Mouse (Mus musculus) heart, embryonic 11.5 days (tissue): ENCODE measurements around the gene Sympk. TPM values are rescaled to one million over a fixed set of nuclear protein-coding genes. Genes with fewer than 3 reads are reported as not detected.

Experiments
- ATAC-seq: fragments of 200-750 bp; cut with Nextera tagmentation; replicated peaks from 2 replicates; pipeline ENCODE4 v1.8.0; 2017; ENCODE audit warnings: moderate library complexity; ENCODE audit not compliant: insufficient number of reproducible peaks, low FRiP score, low TSS enrichment
- H3K27ac ChIP-seq: fragments of 300-500 bp; sonication (generic); 2 replicates; pipeline ENCODE4 v1.5.1; 2014; ENCODE audit warnings: mild to moderate bottlenecking, low read depth, low read length
- H3K27me3 ChIP-seq: fragments of 300-500 bp; sonication (generic); 2 replicates; pipeline ENCODE4 v1.6.1; 2014; ENCODE audit warnings: mild to moderate bottlenecking, low read length, mixed read lengths; ENCODE audit not compliant: control insufficient read depth, insufficient read depth
- H3K36me3 ChIP-seq: fragments of 300-500 bp; sonication (generic); 2 replicates; pipeline ENCODE4 v1.6.1; 2014; ENCODE audit warnings: mild to moderate bottlenecking, low read length, moderate library complexity, mixed read lengths; ENCODE audit not compliant: control insufficient read depth, insufficient read depth
- H3K4me1 ChIP-seq: fragments of 300-500 bp; sonication (generic); 2 replicates; pipeline ENCODE4 v1.6.1; 2014; ENCODE audit warnings: low read length; ENCODE audit not compliant: control insufficient read depth, insufficient read depth
- H3K4me2 ChIP-seq: fragments of 300-500 bp; sonication (generic); 2 replicates; pipeline ENCODE4 v1.6.1; 2014; ENCODE audit warnings: mild to moderate bottlenecking, moderate library complexity
- H3K4me3 ChIP-seq: fragments of 300-500 bp; sonication (generic); 2 replicates; pipeline ENCODE4 v1.5.1; 2014; ENCODE audit warnings: low read depth, low read length
- H3K9ac ChIP-seq: fragments of 300-500 bp; sonication (generic); 2 replicates; pipeline ENCODE4 v1.6.1; 2014; ENCODE audit warnings: mild to moderate bottlenecking, low read depth, low read length, moderate library complexity
- H3K9me3 ChIP-seq: fragments of 300-500 bp; sonication (generic); replicated peaks from 2 replicates; pipeline ENCODE4 v1.6.1; 2016; ENCODE audit warnings: low read length; ENCODE audit not compliant: control insufficient read depth
- WGBS: fragments of 180-500 bp; shearing (Covaris S2); extraction: QIAGEN DNeasy Blood & Tissue Kit; methylation state at CpG from one replicate; pipeline ENCODE4 v1.1.7; 2014; ENCODE audit not compliant: insufficient replicate concordance; 5-methylcytosine and 5-hydroxymethylcytosine counted together
- polyA plus RNA-seq: library from polyadenylated mRNA; unstranded; fragments of >200 nt; fragmentation: Nextera tagmentation; extraction: Ambion mirVana; gene quantifications from 2 replicates; pipeline ENCODE4 v1.2.1, GENCODE M21; 2014

The Sympk gene
- polyA plus RNA-seq, 1 experiment from 2014 or later, result 17.6 TPM

DNA sequence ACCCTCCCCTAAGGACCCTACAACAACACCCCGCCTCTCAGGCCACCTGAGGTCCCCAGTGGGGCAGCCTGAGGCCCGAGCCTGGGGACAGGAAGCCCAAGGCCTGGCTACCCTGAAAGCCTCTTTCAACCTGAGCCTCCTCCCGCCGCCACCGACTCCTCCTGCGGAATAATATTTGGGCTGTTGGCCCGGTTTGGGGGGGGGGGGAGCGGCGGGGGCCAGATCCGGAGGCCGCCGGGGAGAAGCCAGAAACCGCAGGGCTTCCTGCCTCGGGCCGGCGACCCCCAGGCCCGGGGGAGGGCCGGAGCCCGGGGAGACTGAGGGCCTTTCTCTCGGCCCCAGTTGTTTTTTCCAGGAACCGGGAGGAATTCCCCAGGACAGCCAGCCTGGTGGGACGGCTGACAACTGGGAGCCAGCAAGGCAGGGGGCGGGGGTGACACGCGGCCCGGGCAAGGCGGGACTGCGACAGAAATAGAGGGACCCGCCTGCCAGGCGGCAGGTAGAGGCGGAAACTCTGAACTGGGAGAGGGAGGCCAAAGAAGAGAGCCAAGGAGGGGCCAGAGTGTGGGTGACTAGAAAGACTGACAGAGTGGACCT is 12.1 kb upstream of the Sympk start:
- H3K4me3 ChIP-seq, result peak overlapping the region; percentile 37
- peak; percentile 44; the same call in 1 of the 2 replicates for ATAC-seq
- WGBS, result 2% methylated on average over 31 of the region's 31 CpGs
- peak overlapping the region; percentile 84 for H3K4me2 ChIP-seq
- H3K9me3 ChIP-seq, result no peaks in the 10 kb centered on the region
- H3K9ac ChIP-seq, result peak overlapping the region; percentile 75
- peak overlapping the region; percentile 50 for H3K27ac ChIP-seq
- H3K4me1 ChIP-seq, result peaks cover 9% of the 10 kb centered on the region
- no peaks in the 10 kb centered on the region for H3K36me3 ChIP-seq
- H3K27me3 ChIP-seq, result no peaks in the 10 kb centered on the region

DNA sequence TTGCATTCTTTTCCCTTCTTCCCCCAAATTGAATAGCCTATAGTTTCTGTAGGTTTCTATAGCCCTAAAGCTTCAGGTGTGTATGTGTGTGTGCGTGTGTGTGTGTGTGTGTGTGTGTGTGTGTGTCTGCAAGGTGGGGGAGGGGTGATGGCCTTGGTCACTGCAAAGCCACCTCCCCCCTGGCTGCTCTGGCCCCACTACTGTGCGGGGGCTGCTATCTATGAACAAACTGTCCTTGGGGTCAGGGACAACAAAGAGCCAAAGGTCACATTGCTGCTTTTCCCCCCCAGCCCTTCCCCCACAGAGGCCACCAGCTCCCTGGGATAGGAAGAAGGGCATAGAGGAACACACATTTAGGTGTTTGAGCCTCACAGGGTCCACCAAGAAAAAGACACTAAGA is 11.3 kb upstream of the Sympk start:
- Histone ChIP-seq H3K4me1 (peaks cover 9% of the 10 kb centered on the region), H3K4me2 (peak overlapping the region; percentile 84; the same call in 1 of the 2 replicates), H3K27ac (no peak overlapping the region), H3K9me3 (no peaks in the 10 kb centered on the region), H3K9ac (no peak overlapping the region), H3K36me3 (no peaks in the 10 kb centered on the region), H3K27me3 (no peaks in the 10 kb centered on the region), H3K4me3 (no peak overlapping the region)
- WGBS, result 42% methylated on average over 2 of the region's 2 CpGs
- no peak for ATAC-seq

DNA sequence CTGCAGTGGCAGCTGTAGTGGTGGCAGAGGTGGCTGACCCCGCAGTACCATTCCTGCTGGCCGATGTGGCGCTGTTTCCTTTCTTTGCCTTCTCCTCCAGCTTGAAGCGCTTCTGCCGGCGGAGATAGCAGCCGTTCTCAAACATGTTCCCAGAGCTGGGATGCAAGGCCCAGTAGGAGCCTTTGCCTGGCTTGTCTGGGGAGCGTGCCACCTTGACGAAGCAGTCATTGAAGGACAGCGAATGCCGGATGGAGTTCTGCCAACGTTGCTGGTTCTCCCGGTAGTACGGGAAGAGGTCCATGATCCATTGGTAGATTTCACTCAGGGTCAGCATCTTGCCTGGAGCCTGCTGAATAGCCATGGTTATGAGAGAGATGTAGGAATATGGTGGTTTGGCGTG is 9.7 kb upstream of the Sympk start:
- Histone ChIP-seq H3K27ac (no peak overlapping the region), H3K9ac (no peak overlapping the region), H3K4me1 (peaks cover 9% of the 10 kb centered on the region), H3K9me3 (no peaks in the 10 kb centered on the region), H3K27me3 (no peaks in the 10 kb centered on the region), H3K4me2 (no peak overlapping the region), H3K36me3 (no peaks in the 10 kb centered on the region), H3K4me3 (no peak overlapping the region)
- 46% methylated on average over 15 of the region's 15 CpGs for WGBS
- no peak for ATAC-seq

DNA sequence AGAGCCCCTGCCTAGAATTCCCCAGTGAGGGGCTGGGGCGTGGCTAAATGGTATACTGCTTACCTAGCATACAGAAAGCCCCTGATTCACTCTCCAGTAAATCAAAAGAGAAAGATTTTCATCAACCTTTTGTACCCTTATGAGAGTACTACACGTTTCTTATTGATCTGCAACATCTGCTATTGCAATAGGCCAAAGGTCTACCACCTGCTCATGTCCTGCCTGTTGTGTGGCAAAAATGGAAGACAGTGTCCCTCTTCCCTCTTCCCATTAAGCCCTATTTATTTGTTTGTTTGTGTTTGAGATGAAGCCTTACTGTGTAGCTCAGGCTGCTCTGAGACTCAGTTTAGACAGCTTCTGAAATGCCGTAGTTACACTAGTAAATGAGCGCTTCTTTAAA is 8.1 kb upstream of the Sympk start:
- no peak overlapping the region for H3K27ac ChIP-seq

DNA sequence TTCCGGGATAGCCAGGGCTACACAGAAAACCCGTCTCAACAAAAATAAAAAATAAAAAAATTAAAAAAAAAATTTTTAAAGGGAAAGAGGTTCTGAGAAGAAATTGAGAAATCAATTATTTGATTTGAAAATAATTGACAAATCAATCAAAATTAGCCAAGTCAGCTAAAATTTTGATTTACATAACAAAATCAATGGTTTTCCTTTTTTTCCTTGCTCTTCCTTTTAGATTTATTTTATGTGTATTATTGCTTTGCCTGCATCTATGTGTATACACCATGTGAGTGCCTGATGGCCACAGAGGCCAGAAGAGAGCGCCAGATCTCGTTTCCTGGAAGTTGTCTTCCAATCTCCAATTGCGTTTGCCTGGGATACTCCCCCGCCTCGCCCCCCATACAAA is 6.3 kb upstream of the Sympk start:
- H3K36me3 ChIP-seq, result no peaks in the 10 kb centered on the region
- no peak overlapping the region for H3K4me3 ChIP-seq
- no peak overlapping the region for H3K4me2 ChIP-seq
- H3K9me3 ChIP-seq, result no peaks in the 10 kb centered on the region
- H3K4me1 ChIP-seq, result no peaks in the 10 kb centered on the region
- 85% methylated on average over 7 of the region's 7 CpGs for WGBS
- no peak overlapping the region for H3K27ac ChIP-seq
- ATAC-seq, result no peak
- H3K9ac ChIP-seq, result no peak overlapping the region
- peaks cover 25% of the 10 kb centered on the region for H3K27me3 ChIP-seq

More for the DNA sequence above, 8.1 kb upstream of the Sympk start:
- Histone ChIP-seq H3K9ac (no peak overlapping the region), H3K36me3 (no peaks in the 10 kb centered on the region), H3K4me1 (peaks cover 9% of the 10 kb centered on the region), H3K4me2 (no peak overlapping the region), H3K9me3 (no peaks in the 10 kb centered on the region), H3K27me3 (peaks cover 8% of the 10 kb centered on the region), H3K4me3 (no peak overlapping the region)
- no peak for ATAC-seq
- 86% methylated on average over 4 of the region's 4 CpGs for WGBS

DNA sequence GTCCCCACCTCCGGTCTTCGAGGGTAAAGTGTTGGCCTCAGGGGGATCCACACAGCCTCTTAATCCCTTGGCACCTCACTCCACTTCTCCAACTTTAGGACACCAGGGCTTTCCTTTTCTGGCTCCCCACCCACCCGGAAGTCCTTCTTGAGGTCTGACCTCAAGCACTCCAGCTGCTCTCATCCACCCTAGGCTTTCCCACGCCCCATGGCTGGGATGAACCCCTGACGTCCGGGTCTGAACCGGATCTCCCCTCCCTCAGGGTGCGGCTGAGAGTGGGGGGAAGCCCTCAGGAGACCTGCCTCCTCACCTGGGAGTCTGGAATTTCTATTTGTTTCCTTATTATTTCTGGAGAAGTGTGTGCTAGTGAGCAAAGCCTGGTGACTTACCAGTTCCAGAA is 3.1 kb upstream of the Sympk start:
- no peak for ATAC-seq
- no peak overlapping the region for H3K27ac ChIP-seq
- no peak overlapping the region for H3K4me3 ChIP-seq
- H3K9ac ChIP-seq, result no peak overlapping the region
- no peak overlapping the region for H3K4me2 ChIP-seq
- peaks cover 35% of the 10 kb centered on the region for H3K27me3 ChIP-seq
- no peaks in the 10 kb centered on the region for H3K9me3 ChIP-seq
- H3K4me1 ChIP-seq, result peaks cover 13% of the 10 kb centered on the region; the same call in 1 of the 2 replicates
- H3K36me3 ChIP-seq, result no peaks in the 10 kb centered on the region
- 11% methylated on average over 8 of the region's 8 CpGs for WGBS

DNA sequence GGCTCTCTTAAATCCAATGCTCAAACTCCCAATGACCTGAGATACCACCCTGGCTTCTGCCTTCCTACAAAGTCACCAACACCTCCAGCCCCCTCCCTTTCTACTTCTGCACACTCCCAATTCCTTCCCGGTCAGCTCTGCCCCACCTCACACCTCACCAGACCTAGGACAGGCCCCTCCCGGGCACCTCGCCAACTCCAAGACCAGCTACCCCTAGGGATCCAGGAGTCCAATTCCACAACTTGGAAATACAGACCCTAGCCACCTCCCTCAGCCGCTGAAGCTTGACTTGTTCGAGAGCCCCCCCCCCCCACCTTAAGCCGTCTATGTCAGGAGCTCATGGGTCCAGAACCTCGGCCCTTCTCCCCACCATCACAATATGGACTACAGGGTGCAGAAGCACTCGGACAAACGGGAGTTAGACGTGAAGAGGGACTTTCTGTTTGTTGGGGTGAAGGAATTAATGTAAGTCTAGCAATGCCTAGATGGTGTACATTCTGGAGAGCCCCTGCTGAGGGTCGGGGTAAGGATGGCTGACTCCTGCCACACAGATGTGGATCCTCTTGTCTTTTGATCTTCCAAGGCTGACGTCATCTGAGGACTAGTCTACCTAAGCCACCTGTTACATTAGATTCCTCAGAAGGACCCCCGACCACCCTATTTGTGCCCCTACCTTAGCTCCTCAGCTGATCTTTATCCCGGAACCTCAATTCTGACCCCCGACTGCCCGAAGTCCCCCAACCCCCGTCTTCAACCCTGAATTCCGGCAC is 1.8 kb upstream of the Sympk start:
- no peak overlapping the region for H3K9ac ChIP-seq
- peaks cover 13% of the 10 kb centered on the region; the same call in 1 of the 2 replicates for H3K4me1 ChIP-seq
- 50% methylated on average over 18 of the region's 18 CpGs for WGBS
- no peaks in the 10 kb centered on the region for H3K36me3 ChIP-seq
- H3K4me2 ChIP-seq, result no peak overlapping the region
- no peak overlapping the region for H3K27ac ChIP-seq
- no peaks in the 10 kb centered on the region for H3K9me3 ChIP-seq
- H3K4me3 ChIP-seq, result no peak overlapping the region
- ATAC-seq, result no peak
- peaks cover 35% of the 10 kb centered on the region for H3K27me3 ChIP-seq

DNA sequence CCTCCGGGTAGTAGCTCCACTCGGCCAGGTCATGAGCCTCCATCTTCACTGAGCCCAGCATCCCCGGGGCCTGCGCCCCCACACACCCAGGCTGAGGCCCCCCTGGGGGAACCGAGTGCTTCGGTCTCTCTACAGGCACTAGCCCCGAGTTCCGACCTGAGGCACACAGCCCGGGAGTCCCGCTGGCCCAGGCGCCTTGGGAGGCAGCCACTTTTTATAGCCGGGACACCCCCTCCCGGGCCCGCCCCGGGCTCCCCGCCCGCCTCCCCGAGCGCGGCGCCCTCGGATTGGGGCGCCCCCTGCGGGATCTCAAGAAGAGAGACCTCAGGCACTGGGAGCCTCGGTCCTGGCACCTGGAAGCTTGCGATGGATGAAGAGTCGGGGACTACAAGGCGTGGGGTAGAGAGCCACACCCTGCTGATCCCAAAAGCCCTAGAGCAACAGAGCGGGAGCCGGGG is 791 bp upstream of the Sympk start, which contains the start of gene Foxa3:
Foxa3 (minus strand) TSS at position 182 of the 458 bp plus-strand sequence.
- 4% methylated on average over 29 of the region's 30 CpGs for WGBS
- no peak; the same call in 1 of the 2 replicates for ATAC-seq
- H3K9ac ChIP-seq, result peak within 1 kb of the TSS; percentile 94
- no peaks in the 10 kb centered on the region for H3K9me3 ChIP-seq
- peak within 1 kb of the TSS; percentile 90 for H3K4me2 ChIP-seq
- peak within 1 kb of the TSS; percentile 78 for H3K4me3 ChIP-seq
- no peaks in the 10 kb centered on the region for H3K36me3 ChIP-seq
- peak within 1 kb of the TSS; percentile 60 for H3K27ac ChIP-seq
- peaks cover 35% of the 10 kb centered on the region for H3K27me3 ChIP-seq
- H3K4me1 ChIP-seq, result peaks cover 13% of the 10 kb centered on the region; the same call in 1 of the 2 replicates
